Mouse (Mus musculus): ENCODE measurements around the gene Tmem125.

DNA sequence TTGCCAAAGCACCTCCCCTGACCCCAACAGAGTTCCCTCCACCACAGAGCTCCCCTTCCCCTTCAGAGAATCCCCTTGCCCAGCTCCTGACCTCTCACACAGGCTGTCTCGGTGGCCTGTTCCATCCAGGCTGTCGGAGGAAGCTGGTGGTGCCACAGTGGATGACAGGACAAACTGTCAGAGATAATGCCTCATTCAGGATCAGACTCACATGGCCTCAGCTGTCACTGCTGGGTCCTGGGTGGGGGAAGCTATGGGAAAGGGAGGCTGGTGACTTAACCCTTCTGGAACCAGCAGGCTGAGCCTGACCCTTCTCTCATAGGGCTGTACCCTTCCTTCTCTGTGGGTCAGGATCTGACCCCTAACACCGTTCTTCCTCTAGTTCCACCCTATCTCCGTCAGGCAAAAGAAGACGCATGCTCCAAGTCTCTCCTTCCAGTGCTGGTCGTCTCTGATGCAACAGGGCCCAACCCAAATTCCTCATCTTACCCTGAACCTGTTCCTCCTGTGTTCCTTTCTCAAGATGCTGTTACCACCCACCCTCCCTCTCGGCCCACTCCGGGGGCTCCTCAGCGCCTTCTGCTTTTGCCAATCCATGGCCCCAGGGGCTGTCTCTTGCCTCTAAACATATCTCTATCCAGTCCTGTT lies 1.2 kb downstream of the Tmem125 start:
- TF ChIP-seq CTCF (IDR thresholded peaks at IDR 0.05; ENCODE audit: control insufficient read depth, insufficient read depth, insufficient replicate concordance, low read depth, low read length) = no peak
- no peak for TF ChIP-seq POLR2A (IDR thresholded peaks at IDR 0.05; ENCODE audit: control insufficient read depth, low read depth, low read length)
